Mouse (Mus musculus): ENCODE results near the gene Plppr2. TPM values are rescaled to one million over a fixed set of nuclear protein-coding genes. Genes with fewer than 3 reads are reported as not detected.

Plppr2 gene
- polyA plus RNA-seq, 1 experiment from 2014 or later = 69.5 TPM

GRCm38 (mm10) chr9:21923036-21923435, 13.8 kb upstream of the Plppr2 start:
- H3K4me1 ChIP-seq (replicated peaks) = peaks cover 22% of the 10 kb centered on the region
- no peak overlapping the region for H3K27ac ChIP-seq (replicated peaks)
- no peak for ATAC-seq (ENCODE audit: low read depth)
- H3K4me2 ChIP-seq = no peak overlapping the region
- WGBS = 85% methylated on average over 4 of the region's 4 CpGs
- no peak overlapping the region for H3K9ac ChIP-seq
- no peak overlapping the region for H3K4me3 ChIP-seq
- no peaks in the 10 kb centered on the region for H3K9me3 ChIP-seq
- H3K36me3 ChIP-seq = peaks cover 7% of the 10 kb centered on the region; the same call in 1 of the 2 replicates
- H3K27me3 ChIP-seq = no peaks in the 10 kb centered on the region

- Histone ChIP-seq H3K9ac (no peak overlapping the region), H3K27ac (replicated peaks) (no peak overlapping the region), H3K4me3 (no peak overlapping the region), H3K27me3 (no peaks in the 10 kb centered on the region), H3K4me1 (replicated peaks) (peaks cover 16% of the 10 kb centered on the region), H3K9me3 (no peaks in the 10 kb centered on the region), H3K36me3 (peaks cover 7% of the 10 kb centered on the region; the same call in 1 of the 2 replicates), H3K4me2 (no peak overlapping the region)
- WGBS = 81% methylated on average over 3 of the region's 3 CpGs
- no peak for ATAC-seq (ENCODE audit: low read depth)
These were observed 13.2 kb upstream of the Plppr2 start for GRCm38 (mm10) chr9:21923490-21924098.

- H3K4me2 ChIP-seq = no peak overlapping the region
- H3K36me3 ChIP-seq = peaks cover 7% of the 10 kb centered on the region; the same call in 1 of the 2 replicates
- no peaks in the 10 kb centered on the region for H3K27me3 ChIP-seq
- no peak overlapping the region for H3K4me3 ChIP-seq
- WGBS = 76% methylated on average over 6 of the region's 6 CpGs
- H3K9me3 ChIP-seq = no peaks in the 10 kb centered on the region
- no peak overlapping the region for H3K27ac ChIP-seq (replicated peaks)
- ATAC-seq (ENCODE audit: low read depth) = no peak
- no peak overlapping the region for H3K9ac ChIP-seq
- H3K4me1 ChIP-seq (replicated peaks) = peaks cover 16% of the 10 kb centered on the region
These were observed 12.7 kb upstream of the Plppr2 start for GRCm38 (mm10) chr9:21924099-21924493.

GRCm38 (mm10) chr9:21925034-21925433, 11.8 kb upstream of the Plppr2 start:
- H3K9ac ChIP-seq = no peak overlapping the region
- H3K27me3 ChIP-seq = no peaks in the 10 kb centered on the region
- no peak overlapping the region for H3K4me2 ChIP-seq
- H3K27ac ChIP-seq (replicated peaks) = no peak overlapping the region
- WGBS = 80% methylated on average over 3 of the region's 3 CpGs
- no peak for ATAC-seq (ENCODE audit: low read depth)
- peaks cover 16% of the 10 kb centered on the region for H3K4me1 ChIP-seq (replicated peaks)
- H3K36me3 ChIP-seq = peaks cover 7% of the 10 kb centered on the region; the same call in 1 of the 2 replicates
- H3K4me3 ChIP-seq = no peak overlapping the region
- H3K9me3 ChIP-seq = no peaks in the 10 kb centered on the region

- ATAC-seq (ENCODE audit: low read depth) = no peak
- Histone ChIP-seq H3K4me2 (no peak overlapping the region), H3K4me1 (replicated peaks) (peaks cover 16% of the 10 kb centered on the region), H3K9ac (no peak overlapping the region), H3K27me3 (no peaks in the 10 kb centered on the region), H3K9me3 (no peaks in the 10 kb centered on the region), H3K27ac (replicated peaks) (no peak overlapping the region), H3K4me3 (no peak overlapping the region), H3K36me3 (peaks cover 7% of the 10 kb centered on the region; the same call in 1 of the 2 replicates)
- WGBS = 100% methylated on average over 1 of the region's 1 CpGs
These were observed 11.3 kb upstream of the Plppr2 start for GRCm38 (mm10) chr9:21925506-21925905.

- ATAC-seq (ENCODE audit: low read depth) = no peak
- no peaks in the 10 kb centered on the region for H3K27me3 ChIP-seq
- H3K4me1 ChIP-seq (replicated peaks) = peaks cover 16% of the 10 kb centered on the region
- peaks cover 7% of the 10 kb centered on the region; the same call in 1 of the 2 replicates for H3K36me3 ChIP-seq
- peak overlapping the region; percentile 67 for H3K4me2 ChIP-seq
- WGBS = 81% methylated on average over 6 of the region's 6 CpGs
- peak overlapping the region; percentile 79 for H3K9ac ChIP-seq
- H3K4me3 ChIP-seq = peak overlapping the region; percentile 52
- no peak overlapping the region for H3K27ac ChIP-seq (replicated peaks)
- no peaks in the 10 kb centered on the region for H3K9me3 ChIP-seq
These were observed 10.7 kb upstream of the Plppr2 start for GRCm38 (mm10) chr9:21926155-21926554.

- H3K27ac ChIP-seq (replicated peaks) = peak overlapping the region; percentile 71
- H3K9me3 ChIP-seq = no peaks in the 10 kb centered on the region
- peak; percentile 15; the same call in 1 of the 2 replicates for ATAC-seq (ENCODE audit: low read depth)
- peaks cover 16% of the 10 kb centered on the region for H3K4me1 ChIP-seq (replicated peaks)
- H3K36me3 ChIP-seq = peaks cover 7% of the 10 kb centered on the region; the same call in 1 of the 2 replicates
- peak overlapping the region; percentile 79 for H3K9ac ChIP-seq
- H3K4me2 ChIP-seq = peak overlapping the region; percentile 67
- H3K4me3 ChIP-seq = peak overlapping the region; percentile 52
- H3K27me3 ChIP-seq = no peaks in the 10 kb centered on the region
- WGBS = 3% methylated on average over 6 of the region's 6 CpGs
These were observed 10.0 kb upstream of the Plppr2 start for GRCm38 (mm10) chr9:21926784-21927183.

GRCm38 (mm10) chr9:21927208-21927753, 9.6 kb upstream of the Plppr2 start, which contains the start of the genes Ccdc159 and Tmem205:
Ccdc159 (plus strand) TSS chr9:21927471.
Tmem205 (minus strand) TSS chr9:21927556.
- peaks cover 16% of the 10 kb centered on the region for H3K4me1 ChIP-seq (replicated peaks)
- H3K4me3 ChIP-seq = peak within 1 kb of the TSS; percentile 52
- peak within 1 kb of the TSS; percentile 79 for H3K9ac ChIP-seq
- H3K36me3 ChIP-seq = peaks cover 7% of the 10 kb centered on the region; the same call in 1 of the 2 replicates
- peak within 1 kb of the TSS; percentile 67 for H3K4me2 ChIP-seq
- peak; percentile 97 for ATAC-seq (ENCODE audit: low read depth)
- WGBS = under 1% methylated on average over 28 of the region's 28 CpGs
- peak within 1 kb of the TSS; percentile 71 for H3K27ac ChIP-seq (replicated peaks)
- H3K27me3 ChIP-seq = no peaks in the 10 kb centered on the region
- H3K9me3 ChIP-seq = no peaks in the 10 kb centered on the region

GRCm38 (mm10) chr9:21929208-21929607, 7.6 kb upstream of the Plppr2 start:
- H3K36me3 ChIP-seq = peaks cover 7% of the 10 kb centered on the region; the same call in 1 of the 2 replicates
- WGBS = 67% methylated on average over 3 of the region's 3 CpGs
- ATAC-seq (ENCODE audit: low read depth) = no peak

GRCm38 (mm10) chr9:21932006-21932405, 4.8 kb upstream of the Plppr2 start:
- H3K4me3 ChIP-seq = no peak overlapping the region
- 59% methylated on average over 2 of the region's 2 CpGs for WGBS
- H3K27ac ChIP-seq (replicated peaks) = no peak overlapping the region
- H3K36me3 ChIP-seq = no peaks in the 10 kb centered on the region
- H3K4me2 ChIP-seq = no peak overlapping the region
- no peaks in the 10 kb centered on the region for H3K27me3 ChIP-seq
- H3K9ac ChIP-seq = no peak overlapping the region
- peaks cover 4% of the 10 kb centered on the region; the same call in 1 of the 2 replicates for H3K4me1 ChIP-seq (replicated peaks)
- no peaks in the 10 kb centered on the region for H3K9me3 ChIP-seq
- no peak for ATAC-seq (ENCODE audit: low read depth)

More at GRCm38 (mm10) chr9:21929208-21929607, 7.6 kb upstream of the Plppr2 start:
- no peaks in the 10 kb centered on the region for H3K27me3 ChIP-seq
- H3K27ac ChIP-seq (replicated peaks) = no peak overlapping the region
- H3K9me3 ChIP-seq = no peaks in the 10 kb centered on the region
- peaks cover 12% of the 10 kb centered on the region for H3K4me1 ChIP-seq (replicated peaks)
- no peak overlapping the region for H3K4me3 ChIP-seq
- H3K4me2 ChIP-seq = no peak overlapping the region
- H3K9ac ChIP-seq = no peak overlapping the region

GRCm38 (mm10) chr9:21932445-21933137, 4.2 kb upstream of the Plppr2 start:
- H3K9ac ChIP-seq = no peak overlapping the region
- no peaks in the 10 kb centered on the region for H3K36me3 ChIP-seq
- no peaks in the 10 kb centered on the region for H3K9me3 ChIP-seq
- H3K4me2 ChIP-seq = no peak overlapping the region
- ATAC-seq (ENCODE audit: low read depth) = no peak
- H3K27me3 ChIP-seq = no peaks in the 10 kb centered on the region
- no peak overlapping the region for H3K4me3 ChIP-seq
- no peak overlapping the region for H3K27ac ChIP-seq (replicated peaks)
- peaks cover 7% of the 10 kb centered on the region for H3K4me1 ChIP-seq (replicated peaks)
- 64% methylated on average over 12 of the region's 12 CpGs for WGBS

- no peak overlapping the region for H3K4me2 ChIP-seq
- no peaks in the 10 kb centered on the region for H3K9me3 ChIP-seq
- peaks cover 21% of the 10 kb centered on the region for H3K4me1 ChIP-seq (replicated peaks)
- no peak overlapping the region for H3K4me3 ChIP-seq
- H3K36me3 ChIP-seq = peaks cover 1% of the 10 kb centered on the region; the same call in 1 of the 2 replicates
- H3K27ac ChIP-seq (replicated peaks) = no peak overlapping the region
- no peak overlapping the region for H3K9ac ChIP-seq
- no peak for ATAC-seq (ENCODE audit: low read depth)
- 93% methylated on average over 12 of the region's 12 CpGs for WGBS
- no peaks in the 10 kb centered on the region for H3K27me3 ChIP-seq
These were observed 2.8 kb upstream of the Plppr2 start for GRCm38 (mm10) chr9:21934021-21934420.
